Mouse (Mus musculus): ENCODE measurements at regions not wholly inside any gene's neighbourhood (a gene's known extent, or its start where the extent isn't known, plus 50 kb on each side); places are given as distances from the start of the nearest gene placed in this dataset.
"Not testable (repeated sequence)": the region's sequence is repeated elsewhere in the genome, so short reads cannot be mapped to it uniquely, and the experiment has no call there.

GRCm38 (mm10) chr3:57963965-57964364, 116.1 kb upstream of the Pfn2 start:
- ATAC-seq: no peak

- not testable (repeated sequence) for ATAC-seq
These were observed 122.7 kb upstream of the Pfn2 start for GRCm38 (mm10) chr3:57970614-57971013.

- no peak for ATAC-seq
These were observed 124.8 kb upstream of the Pfn2 start for GRCm38 (mm10) chr3:57972469-57973245.

GRCm38 (mm10) chr3:57973546-57973945, 125.7 kb upstream of the Pfn2 start:
- ATAC-seq: no peak

DNA sequence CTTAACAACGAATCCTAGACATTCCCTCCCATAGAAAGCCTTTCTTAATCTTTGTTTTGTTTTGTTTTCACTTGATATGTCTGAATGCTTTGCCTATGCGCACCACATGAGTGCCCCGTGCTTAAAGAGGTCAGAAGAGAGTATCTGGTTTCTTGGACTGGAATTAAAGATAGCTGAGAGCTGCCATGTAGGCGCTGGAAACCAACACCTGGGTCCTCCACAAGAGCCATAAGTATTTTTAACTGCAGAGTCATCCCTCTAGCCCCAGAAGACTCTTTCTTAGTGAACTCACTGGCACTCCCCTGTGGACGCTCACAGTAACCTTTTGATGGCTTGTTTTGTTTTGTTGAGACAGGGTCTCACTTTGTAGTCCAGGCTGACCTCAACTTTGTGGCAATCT, 127.5 kb upstream of the Pfn2 start:
- no peak for ATAC-seq

DNA sequence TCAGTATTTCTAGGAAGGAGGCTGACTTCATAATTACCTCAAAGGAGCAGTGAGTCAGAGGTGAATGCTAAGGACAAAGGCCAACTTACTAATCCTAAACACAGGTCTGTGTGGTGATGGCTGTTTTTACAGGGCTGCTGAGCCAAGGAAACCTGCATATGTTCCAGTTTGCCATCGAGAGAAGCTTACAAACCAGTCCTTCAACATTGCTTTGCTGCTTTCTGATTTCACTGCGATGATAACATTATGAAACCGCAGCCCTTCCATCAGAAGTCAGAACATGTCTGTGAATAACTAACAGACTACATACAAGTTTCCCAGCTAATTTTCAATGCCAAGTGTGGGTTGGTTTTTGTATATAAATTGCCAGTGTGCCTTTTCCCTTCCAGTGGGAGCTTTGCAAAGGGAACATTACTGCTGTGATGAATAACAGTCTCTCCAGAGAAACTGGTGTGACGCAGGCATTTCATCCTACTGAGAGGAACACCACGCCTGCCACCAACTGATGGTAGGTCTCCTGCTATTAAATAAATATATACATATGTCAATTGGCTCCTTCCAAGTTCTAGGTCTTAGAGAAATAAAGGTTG, 128.9 kb upstream of the Pfn2 start:
- ATAC-seq: no peak

- ATAC-seq: no peak
These were observed 140.3 kb upstream of the Pfn2 start for GRCm38 (mm10) chr3:57988175-57988574.

GRCm38 (mm10) chr3:57990738-57991137, 142.9 kb upstream of the Pfn2 start:
- ATAC-seq: no peak

GRCm38 (mm10) chr3:57998121-57999102, 150.5 kb upstream of the Pfn2 start:
- no peak for ATAC-seq

DNA sequence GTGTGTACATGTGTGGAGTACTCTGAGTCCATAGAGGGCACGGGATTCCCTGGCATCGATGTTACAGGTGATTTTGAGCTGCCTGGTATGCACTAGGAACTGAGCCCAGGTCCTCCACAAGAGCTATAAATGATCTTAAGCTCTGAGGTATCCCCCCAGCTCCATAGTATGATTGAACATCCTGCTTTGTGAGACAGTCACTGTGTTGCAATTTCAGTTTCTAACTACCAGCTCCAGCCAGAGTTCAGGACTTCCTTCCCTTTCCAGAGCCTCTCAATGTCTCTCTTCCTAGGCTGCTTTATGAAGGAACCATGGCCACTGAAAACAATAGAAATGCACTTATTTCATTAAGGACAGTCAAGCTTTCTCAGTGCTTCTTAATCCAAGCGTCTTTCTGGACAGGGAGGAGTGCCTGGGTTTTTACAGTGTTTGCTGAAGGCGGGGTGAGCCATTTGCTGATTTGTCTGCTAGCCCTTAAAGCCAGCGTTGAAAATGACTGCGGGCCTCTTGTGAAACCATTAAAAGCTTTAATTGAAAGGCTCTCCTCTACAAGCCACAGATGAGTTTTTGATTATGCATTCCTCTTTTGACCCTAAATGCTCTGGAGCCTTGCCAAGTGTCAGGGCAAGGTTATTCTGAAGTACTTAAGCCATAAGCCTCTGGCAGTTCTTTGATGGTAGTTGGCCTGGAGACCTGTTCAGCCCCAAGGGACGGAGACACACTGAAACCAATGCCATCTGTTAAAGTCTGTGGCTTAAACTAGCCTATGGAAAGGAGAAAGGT, 155.1 kb upstream of the Pfn2 start:
- no peak for ATAC-seq

- no peak for ATAC-seq
These were observed 177.0 kb upstream of the Pfn2 start for GRCm38 (mm10) chr3:58024750-58025392.

DNA sequence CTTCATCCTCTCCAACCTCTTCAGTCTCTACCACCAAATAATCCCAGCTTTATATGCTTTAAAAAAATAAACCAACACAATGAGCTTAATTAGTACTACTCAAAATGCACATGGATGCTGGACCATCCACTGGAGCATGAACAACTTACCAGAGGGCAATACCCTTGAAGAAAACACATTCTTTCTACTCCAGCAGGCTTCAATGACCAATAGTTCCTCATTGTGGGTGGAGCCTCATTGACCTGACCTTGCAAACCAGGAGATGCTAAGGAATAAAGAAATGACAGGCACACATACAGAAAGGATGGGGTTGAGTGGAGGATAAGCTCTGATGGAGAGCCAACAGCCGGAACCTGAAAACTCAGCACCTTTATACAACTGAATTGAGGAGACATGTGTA, 201.7 kb upstream of the Pfn2 start:
- no peak for ATAC-seq

DNA sequence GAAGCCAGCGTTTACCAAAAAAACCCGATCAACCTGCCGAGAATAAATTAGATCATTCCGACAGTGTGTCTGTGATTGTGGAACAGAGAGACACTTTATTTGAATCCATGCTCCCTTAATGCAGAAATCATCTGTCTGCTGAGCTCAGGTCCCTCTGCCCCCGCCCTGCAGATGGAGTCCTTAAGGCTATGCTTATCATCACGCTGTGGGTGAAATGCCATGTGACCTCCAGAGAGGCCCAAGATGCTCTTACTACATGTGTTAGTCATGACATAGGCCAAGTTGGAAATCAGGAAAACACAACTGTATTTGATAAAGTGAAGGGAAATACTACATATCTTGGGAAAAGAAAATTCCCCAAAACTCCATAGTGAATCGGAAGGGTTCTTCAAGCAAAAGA, 206.8 kb upstream of the Pfn2 start:
- ATAC-seq: no peak

- no peak for ATAC-seq
These were observed 207.3 kb upstream of the Pfn2 start for GRCm38 (mm10) chr3:58055181-58055580.

- no peak for ATAC-seq
These were observed 208.5 kb upstream of the Pfn2 start for GRCm38 (mm10) chr3:58056191-58057063.

DNA sequence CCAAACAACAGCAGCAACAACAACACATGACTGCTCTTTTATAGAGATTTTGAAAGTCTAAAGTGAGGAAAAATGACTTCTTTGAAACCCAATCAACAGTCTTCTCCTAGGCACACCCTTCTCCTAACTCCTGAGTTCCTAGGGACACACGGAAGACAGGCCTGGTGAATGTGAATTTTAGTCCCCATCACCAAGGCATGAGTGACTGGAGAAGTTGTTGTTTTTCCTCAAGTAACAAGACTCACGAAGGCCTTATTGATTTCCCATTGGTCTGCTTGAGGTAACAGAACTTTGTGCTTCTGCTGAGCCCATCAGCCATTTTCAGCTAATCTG, 209.2 kb upstream of the Pfn2 start:
- no peak for ATAC-seq

DNA sequence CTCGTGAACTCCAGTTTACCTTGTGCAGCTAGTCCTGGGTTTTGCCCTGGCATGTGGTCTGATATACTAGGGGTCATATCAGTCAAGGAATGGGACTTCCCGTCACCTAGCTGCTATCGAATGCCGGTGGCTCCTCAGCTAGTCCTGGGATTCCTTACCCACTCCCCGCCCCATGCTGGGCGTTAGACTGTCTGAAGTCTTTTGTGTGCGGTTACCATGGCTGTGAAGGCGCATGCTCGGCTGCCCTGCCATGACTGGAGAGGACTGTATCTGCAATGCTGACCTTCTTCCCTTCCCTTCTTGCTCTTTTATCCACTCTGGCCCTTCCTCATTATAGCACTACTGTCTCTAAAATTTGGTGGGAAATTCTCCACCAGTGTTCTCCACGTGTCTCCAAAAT, 210.3 kb upstream of the Pfn2 start:
- no peak for ATAC-seq

DNA sequence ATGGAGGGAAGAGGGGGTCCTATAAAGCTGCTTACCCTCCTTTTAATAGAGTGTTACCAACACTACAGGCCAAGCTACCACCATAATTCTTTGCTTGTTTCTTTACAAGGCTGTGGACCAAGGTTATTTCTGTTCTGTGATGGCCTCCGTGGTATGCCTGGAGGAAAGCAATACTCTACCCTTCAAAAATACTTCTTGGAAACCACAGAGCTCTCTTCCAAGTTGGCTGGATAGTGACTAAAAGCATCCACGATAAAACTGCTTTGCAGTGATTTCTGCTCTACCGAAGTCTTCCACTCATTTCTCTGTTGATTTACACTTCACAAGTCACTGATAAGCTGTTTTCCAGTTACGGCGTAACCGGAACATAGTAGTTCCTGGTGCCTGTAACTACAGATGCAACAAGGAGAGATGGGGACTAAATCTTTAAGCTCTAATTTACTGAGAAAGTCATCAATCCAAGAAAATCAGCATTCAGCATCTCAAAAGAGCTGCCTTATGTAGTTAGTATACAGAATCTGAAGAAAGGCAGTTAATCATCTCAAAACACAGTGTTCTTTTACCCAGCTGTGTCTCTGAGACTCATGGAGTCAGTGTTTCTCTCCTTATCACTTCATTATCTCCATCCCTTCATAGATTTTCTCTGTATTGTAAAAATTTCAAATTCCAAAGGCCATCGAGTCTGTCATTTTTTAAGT, 216.1 kb upstream of the Pfn2 start:
- no peak for ATAC-seq

DNA sequence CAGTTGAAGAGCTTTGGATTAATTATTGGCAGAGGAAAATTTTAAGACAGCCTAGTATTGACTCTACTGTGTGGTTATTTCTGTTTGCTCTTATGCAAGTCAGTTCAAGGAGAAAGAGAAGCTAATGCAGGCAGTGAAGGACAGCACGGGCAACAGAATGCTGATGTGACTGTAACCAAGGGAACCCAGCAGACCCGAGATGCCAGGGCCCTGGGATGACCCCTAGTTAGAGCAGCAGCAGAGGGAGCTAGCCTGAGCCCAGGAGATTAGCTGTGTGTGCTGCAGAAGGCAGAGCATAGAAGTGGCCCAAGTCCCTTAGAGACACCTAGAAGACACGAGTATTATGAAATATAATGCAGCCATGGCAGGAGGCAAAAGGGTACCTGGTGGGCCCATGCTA, 223.7 kb upstream of the Pfn2 start:
- ATAC-seq: no peak

DNA sequence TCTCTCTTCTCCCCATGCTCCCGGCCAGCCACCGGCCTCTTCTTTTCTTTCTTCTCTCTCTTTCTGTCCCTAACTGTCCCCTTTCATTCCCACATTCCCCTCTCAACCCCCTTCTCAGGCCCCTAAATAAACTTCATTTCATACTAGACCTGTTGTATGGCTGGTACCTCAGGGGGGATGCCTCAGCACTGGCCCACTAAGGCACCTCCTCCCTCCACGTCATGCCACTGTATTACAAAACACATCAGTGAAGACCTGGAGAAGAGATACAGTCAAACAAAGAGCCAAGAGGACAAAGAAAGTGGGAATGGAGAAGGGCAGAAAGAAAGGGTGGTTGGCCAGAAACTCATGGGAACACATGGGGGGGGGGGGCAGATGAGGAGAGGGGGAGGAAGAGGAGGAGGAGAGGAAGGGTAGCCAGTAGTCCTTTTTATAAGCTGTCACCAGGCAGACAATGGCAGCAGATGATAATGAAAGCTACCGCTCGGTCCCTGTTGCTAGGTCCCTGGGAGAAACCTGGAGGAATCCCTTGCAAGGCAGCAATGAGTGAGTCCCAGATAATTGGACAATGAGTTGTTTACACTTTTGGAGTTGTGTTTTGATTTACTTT, 224.5 kb upstream of the Pfn2 start:
- no peak for ATAC-seq

Data from CD4-positive, CD25-positive, alpha-beta regulatory T cell, adult 4 months (primary cell).